Mouse (Mus musculus): ENCODE measurements at regions not wholly inside any gene's neighbourhood (a gene's known extent, or its start where the extent isn't known, plus 50 kb on each side); places are given as distances from the start of the nearest gene placed in this dataset.

DNA sequence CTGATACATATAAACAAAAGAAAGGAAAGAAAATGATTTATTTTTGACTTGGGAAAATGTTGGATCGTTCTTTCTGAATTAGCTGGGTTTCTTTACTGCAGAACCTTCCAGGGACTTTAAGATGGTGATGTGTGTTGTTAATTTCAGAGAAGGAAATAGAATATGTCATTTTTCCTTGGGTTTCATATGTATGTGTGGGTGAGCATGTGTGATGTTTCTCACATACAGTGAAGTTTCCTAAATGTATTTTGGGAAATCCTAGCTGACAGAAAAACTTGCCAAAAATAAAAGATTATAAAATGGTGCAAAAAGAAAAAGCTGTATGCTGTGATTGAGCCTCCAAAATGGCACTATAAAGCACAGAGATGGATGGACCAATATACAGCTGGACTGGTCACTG lies 319.2 kb downstream of the Lmx1a start:
- DNase-seq (ENCODE audit: low spot score), result no peak

- no peak for DNase-seq (ENCODE audit: low spot score)
Measured at GRCm38 (mm10) chr1:168010416-168010815, 321.4 kb downstream of the Lmx1a start.

GRCm38 (mm10) chr1:168012069-168012468 lies 323.0 kb downstream of the Lmx1a start:
- DNase-seq (ENCODE audit: low spot score), result no peak

DNA sequence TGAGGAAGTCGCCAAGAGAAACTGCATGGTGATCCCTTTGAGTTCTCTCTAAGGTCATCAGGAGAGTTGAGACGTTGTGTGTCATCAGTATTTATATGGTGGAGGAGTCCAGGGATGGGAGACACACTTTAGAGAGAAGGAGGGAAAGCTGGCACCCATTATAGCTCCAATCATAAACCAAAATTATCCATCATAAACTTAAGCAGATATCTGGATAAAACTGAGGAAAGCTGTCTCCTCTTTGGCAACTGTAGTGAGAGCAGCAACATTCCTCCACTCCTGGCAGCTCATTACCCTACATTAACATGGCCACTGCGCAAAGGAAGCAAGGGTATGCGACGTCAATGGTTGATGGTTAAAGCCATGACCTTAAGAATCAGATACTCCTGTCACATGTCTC lies 323.6 kb downstream of the Lmx1a start:
- DNase-seq (ENCODE audit: low spot score), result no peak

DNA sequence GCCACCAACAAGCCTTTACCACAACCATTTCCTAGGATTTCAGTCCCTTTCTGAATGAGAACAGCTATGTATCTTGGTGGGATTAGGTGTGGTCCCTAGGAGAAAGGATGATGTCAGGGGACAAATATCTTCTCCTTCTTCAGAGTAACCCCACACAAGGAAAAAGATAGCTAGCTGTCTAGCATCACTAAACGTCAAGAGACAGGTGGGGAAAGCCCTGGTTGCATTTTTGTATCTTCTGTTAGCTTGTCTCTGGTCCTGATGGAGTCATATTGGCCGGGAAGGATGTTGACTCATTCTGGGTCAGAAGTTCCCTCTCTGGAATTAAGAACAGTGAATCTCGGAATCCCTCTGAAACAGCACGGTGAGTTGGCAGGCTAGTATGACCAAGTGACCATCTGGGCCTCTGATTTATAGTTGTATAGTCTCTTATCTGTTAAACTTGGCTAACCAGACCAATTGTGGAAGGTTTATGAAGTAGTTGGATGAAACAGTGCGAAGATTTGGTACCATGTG lies 327.4 kb downstream of the Lmx1a start:
- DNase-seq (ENCODE audit: low spot score), result no peak

- peak; percentile 25 for DNase-seq (ENCODE audit: low spot score)
Measured at GRCm38 (mm10) chr1:168026481-168026880, 337.4 kb downstream of the Lmx1a start.

- DNase-seq (ENCODE audit: low spot score), result no peak
Measured at GRCm38 (mm10) chr1:168044765-168045164, 355.7 kb downstream of the Lmx1a start.

GRCm38 (mm10) chr1:168046347-168046746 lies 357.3 kb downstream of the Lmx1a start:
- DNase-seq (ENCODE audit: low spot score), result no peak

- no peak for DNase-seq (ENCODE audit: low spot score)
Measured at GRCm38 (mm10) chr1:168046749-168047148, 357.7 kb downstream of the Lmx1a start.

DNA sequence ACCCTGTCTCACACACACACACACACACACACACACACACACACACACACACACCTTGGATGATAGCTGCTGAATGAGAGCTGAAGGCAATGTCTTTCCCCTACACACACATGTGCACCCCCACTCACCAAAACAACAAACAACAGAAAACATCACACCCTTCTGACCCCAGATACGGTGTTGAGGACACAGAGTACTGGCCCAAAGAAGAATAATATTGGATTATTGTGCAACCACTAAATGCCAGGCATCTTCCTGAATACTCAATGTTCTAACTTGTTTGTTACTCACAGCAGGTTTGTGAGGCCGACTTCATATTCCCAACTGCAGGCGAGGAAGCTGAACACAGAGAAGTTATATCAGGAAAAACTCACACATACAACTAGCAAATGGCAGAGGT lies 360.9 kb downstream of the Lmx1a start:
- no peak for DNase-seq (ENCODE audit: low spot score)

DNA sequence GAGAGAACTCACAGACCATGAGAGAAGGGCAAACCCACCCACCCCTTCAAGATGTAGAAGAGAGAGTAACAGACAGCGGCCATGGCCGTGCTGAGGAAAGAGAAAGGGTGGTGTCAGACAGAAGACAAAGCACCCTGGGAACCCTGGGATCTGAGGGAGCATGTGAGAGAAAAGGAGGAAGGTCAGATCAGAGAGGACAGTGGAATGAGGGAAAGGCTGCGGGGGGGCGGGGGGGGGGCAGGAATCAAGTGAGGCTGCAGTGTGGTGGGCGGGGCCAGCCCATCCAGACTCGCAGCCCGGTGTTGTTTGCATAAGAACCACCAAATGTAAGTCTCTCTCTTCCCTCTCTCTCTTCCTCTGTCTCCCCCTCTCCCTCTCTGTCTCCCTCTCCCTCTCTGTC lies 367.4 kb downstream of the Lmx1a start:
- peak; percentile 32 for DNase-seq (ENCODE audit: low spot score)

DNA sequence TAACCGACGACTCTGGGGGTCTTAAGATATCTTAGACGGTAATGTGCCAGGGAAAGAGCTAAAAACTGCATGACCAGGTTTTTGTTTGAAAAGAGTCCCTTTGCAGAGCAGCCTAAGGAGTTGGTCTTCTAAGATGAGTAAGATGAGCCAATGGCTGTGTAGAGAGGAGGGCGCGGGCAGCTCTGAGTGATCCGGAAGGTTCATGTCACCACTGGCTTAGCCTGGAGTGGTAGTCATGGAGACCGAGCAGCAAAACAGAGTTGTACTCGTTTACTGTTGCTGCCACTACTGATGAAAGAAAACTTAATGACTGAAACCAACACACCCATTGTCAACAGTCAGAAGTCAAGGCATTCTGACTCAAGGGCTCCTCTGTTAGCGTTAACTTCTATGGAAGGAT lies 368.4 kb downstream of the Lmx1a start:
- DNase-seq (ENCODE audit: low spot score), result no peak

GRCm38 (mm10) chr1:168058769-168059168 lies 369.7 kb downstream of the Lmx1a start:
- no peak for DNase-seq (ENCODE audit: low spot score)

DNA sequence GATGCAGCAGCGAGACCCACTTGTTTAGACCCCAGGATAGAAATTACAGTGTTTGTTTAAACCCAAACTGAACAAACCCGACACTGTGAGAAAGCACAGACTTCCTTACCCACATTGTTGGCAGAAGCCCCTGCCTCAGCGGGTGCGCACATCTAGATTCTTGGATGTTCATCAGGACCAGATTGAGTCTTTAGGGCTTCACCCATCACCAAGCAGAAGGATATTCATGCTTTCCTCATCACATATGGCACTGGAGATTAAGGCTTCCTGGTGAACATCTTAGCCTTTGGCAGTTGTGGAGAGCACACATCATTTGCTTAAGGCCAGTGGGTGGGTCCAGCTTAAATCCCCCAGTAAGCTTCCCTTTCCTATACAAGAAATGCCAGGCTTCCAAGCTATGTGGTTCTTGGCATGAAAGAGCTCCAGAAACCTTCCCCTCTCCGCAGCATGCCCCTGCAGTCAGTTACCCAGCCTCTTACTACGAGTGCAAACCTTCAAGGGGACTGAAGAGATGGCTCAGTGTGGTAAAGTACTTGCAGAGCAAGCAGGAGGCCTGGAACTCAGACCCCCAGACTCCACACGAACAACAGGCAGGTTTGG lies 367.9 kb downstream of the Pbx1 start:
- no peak for DNase-seq (ENCODE audit: low spot score)

- no peak for DNase-seq (ENCODE audit: low spot score)
Measured at GRCm38 (mm10) chr1:168065598-168066041, 366.4 kb downstream of the Pbx1 start.

- no peak for DNase-seq (ENCODE audit: low spot score)
Measured at GRCm38 (mm10) chr1:168066810-168067209, 365.3 kb downstream of the Pbx1 start.

- no peak for DNase-seq (ENCODE audit: low spot score)
Measured at GRCm38 (mm10) chr1:168068003-168068919, 363.8 kb downstream of the Pbx1 start.

DNA sequence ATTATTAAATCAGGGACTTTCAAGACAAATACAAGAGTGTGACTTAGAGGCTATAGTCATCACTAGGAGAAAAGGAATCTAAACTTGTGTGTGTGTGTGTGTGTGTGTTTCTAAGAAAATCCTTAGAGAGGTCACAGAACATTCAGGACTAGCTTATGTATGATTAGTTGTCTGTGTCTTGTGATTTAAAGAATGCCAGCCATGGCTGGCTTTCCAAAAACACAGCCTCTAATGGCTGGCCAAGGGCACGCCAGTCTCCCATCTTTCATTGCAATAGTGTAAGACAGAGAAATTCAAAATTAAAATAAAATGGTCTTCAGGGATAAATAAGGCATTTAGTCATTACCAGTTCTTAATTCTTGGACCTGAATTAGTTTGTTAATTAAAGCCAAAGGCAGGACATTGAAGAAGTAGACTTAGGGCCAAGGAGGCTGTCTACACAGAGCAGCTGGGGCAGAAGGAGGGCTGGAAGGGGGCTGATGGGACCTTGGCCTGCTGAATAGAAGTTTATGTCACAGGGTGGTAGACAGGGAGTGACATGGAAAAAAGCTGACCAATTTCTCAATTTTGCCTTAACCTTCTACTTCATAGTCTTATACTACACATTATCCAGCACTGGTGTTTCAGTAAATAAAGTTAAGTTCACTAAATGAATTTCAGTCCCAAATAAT lies 363.0 kb downstream of the Pbx1 start:
- no peak for DNase-seq (ENCODE audit: low spot score)

All from embryo, embryonic 10 days (tissue).